Mouse (Mus musculus): ENCODE measurements around the gene Ntng1. TPM values are rescaled to one million over a fixed set of nuclear protein-coding genes. Genes with fewer than 3 reads are reported as not detected.
"Not testable (repeated sequence)": the region's sequence is repeated elsewhere in the genome, so short reads cannot be mapped to it uniquely, and the experiment has no call there.

Ntng1 gene
- polyA plus RNA-seq, 1 experiment = 1.4 TPM

- no peak for DNase-seq (ENCODE audit: low spot score)
Measured at GRCm38 (mm10) chr3:109782289-109782951, 361.4 kb downstream of the Ntng1 start.

DNA sequence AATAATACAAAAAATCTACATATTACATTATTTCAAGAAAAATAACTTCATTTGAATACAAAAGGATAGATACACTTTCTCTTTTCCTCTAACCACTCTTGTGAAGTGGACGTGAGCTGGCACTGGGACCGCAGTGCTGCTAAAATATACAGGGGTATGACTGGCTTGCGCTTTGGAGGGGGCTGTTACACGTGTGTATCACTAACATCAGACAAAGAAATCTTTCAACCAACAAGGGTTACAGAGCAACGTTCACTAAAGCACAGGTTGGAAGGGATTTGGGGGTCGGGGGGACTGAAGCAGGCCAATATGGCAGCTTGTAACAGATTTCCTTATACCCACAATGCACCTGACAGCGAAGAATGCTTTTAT, 361.9 kb downstream of the Ntng1 start:
- DNase-seq (ENCODE audit: low spot score) = no peak

- no peak for DNase-seq (ENCODE audit: low spot score)
Measured at GRCm38 (mm10) chr3:109775200-109775599, 368.6 kb downstream of the Ntng1 start.

- no peak for DNase-seq (ENCODE audit: low spot score)
Measured at GRCm38 (mm10) chr3:109772120-109772519, 371.7 kb downstream of the Ntng1 start.

DNA sequence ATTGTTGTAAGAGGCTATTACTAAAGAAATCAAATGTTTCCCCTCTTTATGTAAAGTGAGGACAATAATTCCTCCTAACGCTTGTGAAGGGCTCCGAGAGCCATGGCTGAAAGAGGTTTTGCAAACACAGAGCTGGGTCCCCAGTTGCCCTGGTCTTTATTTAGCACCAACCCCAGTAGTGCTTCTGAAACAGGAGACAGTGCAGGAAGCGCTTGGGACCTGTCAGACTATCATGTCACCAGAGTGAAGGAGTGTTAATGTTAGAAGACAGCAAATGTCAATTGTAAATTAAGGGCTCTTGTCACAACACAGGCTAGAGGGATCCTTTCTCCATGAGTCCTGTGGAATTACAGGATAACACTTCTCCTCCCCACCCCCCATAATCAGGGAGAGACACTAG, 376.9 kb downstream of the Ntng1 start:
- no peak for DNase-seq (ENCODE audit: low spot score)

DNA sequence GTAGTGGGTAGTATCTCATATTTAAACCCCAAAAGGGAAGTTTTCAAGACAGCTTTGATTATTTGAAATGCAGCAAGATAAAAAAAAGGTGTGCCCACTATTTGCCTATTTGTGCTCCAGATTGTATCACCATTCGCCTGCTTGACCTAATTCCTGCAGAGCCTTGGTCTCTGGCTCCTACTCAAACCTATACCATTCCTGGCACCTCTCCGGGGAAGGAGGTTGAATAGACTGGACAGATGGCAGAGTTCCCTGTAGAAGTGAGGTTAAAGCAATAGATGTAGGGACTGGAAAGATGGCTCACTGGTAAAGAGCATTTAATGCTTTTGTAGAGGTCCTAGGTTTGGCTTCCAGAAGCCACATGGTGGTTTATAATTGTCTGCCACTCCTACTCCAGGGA, 378.2 kb downstream of the Ntng1 start:
- DNase-seq (ENCODE audit: low spot score) = no peak

DNA sequence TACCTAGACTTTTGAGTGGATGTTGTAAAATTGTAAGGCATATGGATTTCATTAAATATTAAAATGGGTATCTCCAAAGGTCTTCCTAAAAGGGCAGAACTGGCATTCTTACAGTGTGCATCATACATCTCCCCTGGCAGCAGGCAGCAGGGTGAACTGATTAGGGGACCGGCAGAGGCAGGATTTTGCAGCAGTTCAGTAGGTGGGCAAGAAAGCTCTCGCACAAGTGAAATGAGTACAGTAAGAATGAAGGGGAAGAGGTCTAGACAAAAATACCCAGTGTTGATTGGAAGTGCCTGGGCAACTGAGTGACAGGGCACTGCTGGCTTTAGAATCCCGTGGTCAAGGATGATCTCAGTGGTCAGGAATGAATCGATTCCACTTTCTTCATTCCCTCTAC, 378.7 kb downstream of the Ntng1 start:
- no peak for DNase-seq (ENCODE audit: low spot score)

DNA sequence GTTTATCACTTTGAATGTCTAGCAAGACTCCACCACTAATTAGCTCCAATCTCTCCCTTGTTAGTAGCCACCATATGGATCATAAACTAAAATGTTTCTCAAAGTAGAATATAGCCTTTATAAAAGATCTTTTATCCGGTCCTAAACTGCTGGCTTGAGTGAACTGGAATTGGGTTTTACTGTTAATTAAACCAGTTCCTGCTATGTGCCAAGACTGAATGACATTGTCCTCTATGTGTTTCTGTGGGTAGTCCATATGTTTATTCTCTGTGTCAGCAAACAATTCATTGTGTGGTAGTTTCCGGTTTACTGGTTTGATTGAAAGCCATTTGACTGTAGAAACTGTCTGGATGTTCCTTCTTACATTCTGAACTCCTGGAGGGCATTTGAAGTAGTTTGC, 387.4 kb downstream of the Ntng1 start:
- no peak for DNase-seq (ENCODE audit: low spot score)

GRCm38 (mm10) chr3:109747593-109747992, 396.2 kb downstream of the Ntng1 start:
- DNase-seq (ENCODE audit: low spot score) = not testable (repeated sequence)

- DNase-seq (ENCODE audit: low spot score) = no peak
Measured at GRCm38 (mm10) chr3:109740466-109741102, 403.2 kb downstream of the Ntng1 start.

DNA sequence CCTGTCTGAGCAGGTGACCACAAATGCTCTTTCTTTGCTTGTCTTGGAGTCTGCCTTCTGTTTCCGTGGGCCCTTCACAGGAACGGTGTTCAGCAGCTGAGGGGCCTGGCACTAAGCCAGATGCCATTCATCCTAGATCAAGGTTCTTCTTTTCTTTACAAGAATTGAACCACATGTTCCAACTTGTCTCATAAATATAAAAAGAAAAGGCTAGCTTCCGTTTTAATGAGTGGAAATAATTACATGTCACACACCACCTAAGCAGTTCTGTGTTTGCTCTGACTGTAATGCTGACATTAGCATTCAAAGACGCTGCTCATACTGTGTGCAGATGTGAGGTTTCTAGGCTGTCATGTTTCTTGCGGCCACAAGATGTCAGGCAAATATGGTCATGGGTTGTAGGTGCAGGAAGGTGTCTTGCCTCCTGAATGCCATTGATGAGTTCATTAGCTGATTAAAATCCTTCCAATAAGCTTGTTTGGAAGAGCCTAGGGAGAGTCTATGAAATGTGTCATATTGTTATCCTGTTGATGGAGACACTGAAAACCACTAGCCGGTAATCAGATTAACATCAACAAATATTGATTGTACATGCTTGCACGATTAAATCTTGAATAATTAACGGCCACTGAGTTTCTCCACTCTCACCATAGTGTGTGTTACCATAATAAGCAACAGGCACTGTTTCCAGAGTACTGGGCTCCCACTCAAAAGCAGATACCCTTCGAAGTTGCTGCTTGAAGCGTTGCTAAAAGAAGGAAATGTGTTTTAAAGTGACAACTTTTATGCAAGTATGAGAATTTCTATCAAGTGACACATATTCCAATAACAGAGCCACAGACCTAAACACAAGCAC, 411.3 kb downstream of the Ntng1 start:
- no peak for DNase-seq (ENCODE audit: low spot score)

DNA sequence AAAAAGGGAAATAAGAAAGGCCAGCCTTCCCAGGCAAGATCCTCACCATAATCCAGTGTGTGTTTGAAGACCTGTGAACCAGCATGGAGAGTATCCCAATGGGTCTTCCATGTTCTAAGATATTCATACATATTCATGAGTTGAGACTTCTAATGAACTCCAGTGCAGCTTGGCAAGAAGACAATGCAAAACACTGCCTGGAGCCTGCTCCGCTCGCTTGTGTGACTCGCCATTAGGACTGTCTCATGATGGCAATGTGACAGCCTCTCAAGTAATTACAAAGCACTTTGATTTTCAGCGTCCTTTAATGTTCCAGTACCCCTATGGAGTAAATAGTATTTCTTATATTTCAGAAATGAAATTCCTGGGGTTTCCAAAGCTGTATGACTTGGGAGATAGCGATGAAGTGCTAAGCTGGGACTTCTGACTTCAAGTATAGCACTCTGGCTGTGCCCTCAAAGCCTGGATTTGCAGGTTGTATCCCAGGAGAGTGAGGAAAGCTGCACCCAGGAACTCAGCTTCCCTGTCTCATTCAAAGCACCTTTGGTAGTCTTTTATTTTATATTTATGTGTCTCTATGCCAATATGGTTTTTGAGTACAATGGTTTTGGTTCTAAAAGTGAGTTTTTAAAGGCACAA, 412.1 kb downstream of the Ntng1 start:
- DNase-seq (ENCODE audit: low spot score) = no peak

Other genes starting within 250 kb of the Ntng1 start
- gene Prmt6, start 107.0 kb upstream of the Ntng1 start, polyA plus RNA-seq (2012; rRNA removed) = 8.7 and 10.2 TPM in 2 replicates